Comparison of ENCODE assay signal across 34 mouse cellular contexts in genomic region chr9:50686866-50687652, GRCm38 (mm10). TPM values are rescaled to one million over a fixed set of nuclear protein-coding genes. Genes with fewer than 3 reads are reported as not detected.
DNase-seq lines count a peak whose midpoint lies in the region; ATAC-seq and TF ChIP-seq lines count a peak whose summit lies in the region.
"Had no signal": no experiment of that assay in that cellular context is flagged by ENCODE, and none has a peak within 500 bp of the region (broad histone marks: within the 10 kb centered on the region; RNA-seq: fewer than 3 reads in every experiment).

No protein-coding gene starts in this region.

- no peak for DNase-seq in liver, embryonic 13.5 days
- DNase-seq in liver (no peak), A20 (ENCODE audit: low read depth, low spot score) (peak; percentile 33)
- no peak for DNase-seq in right cerebral cortex, postnatal 36 days (ENCODE audit: low spot score in 2 of 2)
- DNase-seq: adrenal gland, postnatal 25 days; cerebellum, adult 11-12 months; cerebellum, adult 9-11 months; heart, postnatal 36 days; kidney, adult 9 months; kidney, postnatal 14 days; layer of hippocampus, adult 9-11 months; lung, postnatal 36 days; right cerebral cortex, adult 18-20 months; right cerebral cortex, postnatal 4 days; thymus, adult 18-20 months; thymus, postnatal 25 days had no signal

- H3K9me3 ChIP-seq in liver, embryonic 13.5 days (replicated peaks), result no peaks in the 10 kb centered on the region
- H3K9me3 ChIP-seq in intestine, postnatal 0 days (ENCODE audit: control insufficient read depth), result no peaks in the 10 kb centered on the region
- H3K9me3 ChIP-seq in forebrain, embryonic 12.5 days, result no peaks in the 10 kb centered on the region
- H3K9me3 ChIP-seq: embryonic facial prominence, embryonic 12.5 days; forebrain, embryonic 10.5 days; heart, embryonic 10.5 days; hindbrain, embryonic 12.5 days; limb, embryonic 12.5 days; liver, embryonic 15.5 days; midbrain, embryonic 15.5 days had no signal

- H3K9ac ChIP-seq in liver, embryonic 13.5 days, result no peak overlapping the region
- no peak overlapping the region for H3K9ac ChIP-seq in intestine, postnatal 0 days (ENCODE audit: low read depth, low read length)
- no peak overlapping the region for H3K9ac ChIP-seq in forebrain, embryonic 12.5 days
- H3K9ac ChIP-seq: embryonic facial prominence, embryonic 12.5 days; hindbrain, embryonic 12.5 days; limb, embryonic 12.5 days; liver, embryonic 15.5 days; midbrain, embryonic 15.5 days had no signal

- TF ChIP-seq CTCF in cortical plate, adult 2 months (IDR thresholded peaks at IDR 0.05; ENCODE audit: extremely low read depth, insufficient read depth, low read length), result no peak
- no peak for TF ChIP-seq CTCF in intestine, postnatal 0 days (IDR thresholded peaks at IDR 0.05; ENCODE audit: low read depth)

- 52% methylated on average over 6 of the region's 6 CpGs for WGBS in liver, embryonic 13.5 days (ENCODE audit: insufficient replicate concordance)
- 63% methylated on average over 6 of the region's 6 CpGs for WGBS in intestine, postnatal 0 days
- WGBS in forebrain, embryonic 12.5 days, result 88% methylated on average over 6 of the region's 6 CpGs

- H3K4me3 ChIP-seq in liver, embryonic 13.5 days (replicated peaks), result no peak overlapping the region
- no peak overlapping the region for H3K4me3 ChIP-seq in cortical plate, adult 2 months (ENCODE audit: insufficient read depth, low read length)
- H3K4me3 ChIP-seq in intestine, postnatal 0 days (ENCODE audit: low read depth, low read length), result no peak overlapping the region
- no peak overlapping the region for H3K4me3 ChIP-seq in forebrain, embryonic 12.5 days (replicated peaks)
- H3K4me3 ChIP-seq: embryonic facial prominence, embryonic 12.5 days; forebrain, embryonic 10.5 days; heart, embryonic 10.5 days; hindbrain, embryonic 12.5 days; limb, embryonic 12.5 days; liver, embryonic 15.5 days; midbrain, embryonic 15.5 days had no signal

- 0 out of 2 replicates have a peak, but pooled peaks cover 4% of the 10 kb centered on the region for H3K27me3 ChIP-seq in liver, embryonic 13.5 days
- no peaks in the 10 kb centered on the region for H3K27me3 ChIP-seq in intestine, postnatal 0 days (replicated peaks; ENCODE audit: control insufficient read depth, insufficient read depth, low read length)
- H3K27me3 ChIP-seq in forebrain, embryonic 12.5 days, result no peaks in the 10 kb centered on the region
- H3K27me3 ChIP-seq: embryonic facial prominence, embryonic 12.5 days; hindbrain, embryonic 12.5 days; limb, embryonic 12.5 days; midbrain, embryonic 15.5 days had no signal

- no peaks in the 10 kb centered on the region for H3K36me3 ChIP-seq in liver, embryonic 13.5 days
- 0 out of 2 replicates have a peak, but pooled peaks cover 3% of the 10 kb centered on the region for H3K36me3 ChIP-seq in intestine, postnatal 0 days (ENCODE audit: control insufficient read depth, insufficient read depth)
- peaks cover 22% of the 10 kb centered on the region for H3K36me3 ChIP-seq in forebrain, embryonic 12.5 days (replicated peaks)
- H3K36me3 ChIP-seq: liver, embryonic 15.5 days had no signal

- no peak overlapping the region for H3K4me2 ChIP-seq in liver, embryonic 13.5 days
- H3K4me2 ChIP-seq in intestine, postnatal 0 days (replicated peaks; ENCODE audit: low read depth), result no peak overlapping the region
- no peak overlapping the region for H3K4me2 ChIP-seq in forebrain, embryonic 12.5 days
- H3K4me2 ChIP-seq: embryonic facial prominence, embryonic 12.5 days; hindbrain, embryonic 12.5 days; limb, embryonic 12.5 days; liver, embryonic 15.5 days; midbrain, embryonic 15.5 days had no signal

- no peak for TF ChIP-seq POLR2A in cortical plate, adult 2 months (IDR thresholded peaks at IDR 0.05; ENCODE audit: extremely low read depth, insufficient read depth, low read length)

- no peak overlapping the region for H3K27ac ChIP-seq in liver, embryonic 13.5 days
- H3K27ac ChIP-seq in cortical plate, adult 2 months (ENCODE audit: insufficient read depth, low read length), result 0 out of 2 replicates have a peak overlapping the region, but pooled peaks have one; percentile 46
- no peak overlapping the region for H3K27ac ChIP-seq in intestine, postnatal 0 days (ENCODE audit: low read depth, low read length)
- H3K27ac ChIP-seq in forebrain, embryonic 12.5 days, result no peak overlapping the region
- H3K27ac ChIP-seq: embryonic facial prominence, embryonic 12.5 days; forebrain, embryonic 10.5 days; heart, embryonic 10.5 days; hindbrain, embryonic 12.5 days; hindbrain, postnatal 0 days; limb, embryonic 12.5 days; liver, embryonic 15.5 days; midbrain, embryonic 15.5 days; stomach, postnatal 0 days had no signal

- H3K4me1 ChIP-seq in liver, embryonic 13.5 days (replicated peaks), result peaks cover 3% of the 10 kb centered on the region; the same call in 1 of the 2 replicates
- no peaks in the 10 kb centered on the region for H3K4me1 ChIP-seq in cortical plate, adult 2 months (ENCODE audit: control insufficient read depth, insufficient read depth, low read length)
- H3K4me1 ChIP-seq in intestine, postnatal 0 days (replicated peaks; ENCODE audit: control insufficient read depth, insufficient read depth, low read length), result no peaks in the 10 kb centered on the region
- H3K4me1 ChIP-seq in forebrain, embryonic 12.5 days, result 0 out of 2 replicates have a peak, but pooled peaks cover 2% of the 10 kb centered on the region
- H3K4me1 ChIP-seq: embryonic facial prominence, embryonic 12.5 days; heart, embryonic 10.5 days; hindbrain, embryonic 12.5 days; limb, embryonic 12.5 days; liver, embryonic 15.5 days; midbrain, embryonic 15.5 days had no signal

- peak; percentile 29; the same call in 1 of the 2 replicates for ATAC-seq in liver, embryonic 13.5 days (ENCODE audit: low read depth)
- 0 out of 2 replicates have a peak, but pooled peaks have one; percentile 27 for ATAC-seq in megakaryocyte, adult 5-6 weeks (ENCODE audit: poor library complexity, severe bottlenecking)
- ATAC-seq in intestine, postnatal 0 days, result no peak
- ATAC-seq in forebrain, embryonic 12.5 days (ENCODE audit: low FRiP score), result no peak
- ATAC-seq: forebrain, embryonic 16.5 days; hindbrain, postnatal 0 days; intestine, embryonic 16.5 days; midbrain, embryonic 15.5 days had no signal

RNA-seq across cellular contexts. Expression of gene Dlat, which starts 27.5 kb away (rescaled TPM):
- polyA plus RNA-seq in liver, embryonic 13.5 days (2015; fragmentation: Nextera tagmentation; extraction: Ambion mirVana), result 33.7 and 45.2 TPM in 2 replicates
- polyA plus RNA-seq in cortical plate, adult 2 months (2012; rRNA removed), result 49.4 and 49.8 TPM in 2 replicates
- 27.6 and 28.5 TPM in 2 replicates for total RNA-seq in megakaryocyte, adult 5-6 weeks (2015)
- total RNA-seq in megakaryocyte, adult 5-6 weeks (2017), result 21.7 and 34.4 TPM in 2 replicates
- polyA plus RNA-seq in intestine, postnatal 0 days (2015; fragmentation: Nextera tagmentation; extraction: Ambion mirVana), result 35.3 and 41.7 TPM in 2 replicates
- polyA plus RNA-seq in forebrain, embryonic 12.5 days (2016; fragmentation: Nextera tagmentation; extraction: Ambion mirVana), result 43.4 and 48.3 TPM in 2 replicates

RNA-seq across cellular contexts. Expression of gene Dixdc1, which starts 52.3 kb away (rescaled TPM):
- polyA plus RNA-seq in liver, embryonic 13.5 days (2015; fragmentation: Nextera tagmentation; extraction: Ambion mirVana), result 0.70 and 0.93 TPM in 2 replicates
- 47.0 and 47.2 TPM in 2 replicates for polyA plus RNA-seq in cortical plate, adult 2 months (2012; rRNA removed)
- not detected in 2 replicates for total RNA-seq in megakaryocyte, adult 5-6 weeks (2015)
- not detected in 2 replicates for total RNA-seq in megakaryocyte, adult 5-6 weeks (2017)
- polyA plus RNA-seq in intestine, postnatal 0 days (2015; fragmentation: Nextera tagmentation; extraction: Ambion mirVana), result 2.4 and 2.9 TPM in 2 replicates
- polyA plus RNA-seq in forebrain, embryonic 12.5 days (2016; fragmentation: Nextera tagmentation; extraction: Ambion mirVana), result 18.2 and 18.6 TPM in 2 replicates
- total RNA-seq: megakaryocyte-erythroid progenitor cell, adult 5-6 weeks; MEL; neutrophil, adult 5-6 weeks had no signal

RNA-seq across cellular contexts. Expression of gene 2310030G06Rik, which starts 59.3 kb away (rescaled TPM):
- 2.5 and 3.3 TPM in 2 replicates for polyA plus RNA-seq in liver, embryonic 13.5 days (2015; fragmentation: Nextera tagmentation; extraction: Ambion mirVana)
- polyA plus RNA-seq in cortical plate, adult 2 months (2012; rRNA removed), result 2.7 and 3.7 TPM in 2 replicates
- total RNA-seq in megakaryocyte, adult 5-6 weeks (2015), result not detected in 2 replicates
- total RNA-seq in megakaryocyte, adult 5-6 weeks (2017), result not detected in 2 replicates
- 45.3 and 50.2 TPM in 2 replicates for polyA plus RNA-seq in intestine, postnatal 0 days (2015; fragmentation: Nextera tagmentation; extraction: Ambion mirVana)
- polyA plus RNA-seq in forebrain, embryonic 12.5 days (2016; fragmentation: Nextera tagmentation; extraction: Ambion mirVana), result 0.88 and 1.6 TPM in 2 replicates
- total RNA-seq: megakaryocyte-erythroid progenitor cell, adult 5-6 weeks; MEL; neutrophil, adult 5-6 weeks had no signal

Comparison
In these comparisons a context has a peak if more than half of its experiments do, and no peak if none do; other contexts are left out.
1. ATAC-seq: peak in liver, embryonic 13.5 days (single experiment) and megakaryocyte, adult 5-6 weeks (single experiment); none in intestine, postnatal 0 days (single experiment) and forebrain, embryonic 12.5 days (single experiment).